Mouse (Mus musculus) erythroblast, embryonic 14.5 days (primary cell): ENCODE data around the gene Carhsp1.

Experiments
- GATA1 ChIP-seq: IDR thresholded peaks from 2 replicates; pipeline ENCODE4 v1.6.1; 2012; ENCODE audit warnings: low read length, inconsistent platforms, mixed read lengths
- TAL1 ChIP-seq: IDR thresholded peaks from 3 replicates; pipeline ENCODE4 v1.6.1; 2012; ENCODE audit warnings: low read length, inconsistent platforms, mixed read lengths

DNA sequence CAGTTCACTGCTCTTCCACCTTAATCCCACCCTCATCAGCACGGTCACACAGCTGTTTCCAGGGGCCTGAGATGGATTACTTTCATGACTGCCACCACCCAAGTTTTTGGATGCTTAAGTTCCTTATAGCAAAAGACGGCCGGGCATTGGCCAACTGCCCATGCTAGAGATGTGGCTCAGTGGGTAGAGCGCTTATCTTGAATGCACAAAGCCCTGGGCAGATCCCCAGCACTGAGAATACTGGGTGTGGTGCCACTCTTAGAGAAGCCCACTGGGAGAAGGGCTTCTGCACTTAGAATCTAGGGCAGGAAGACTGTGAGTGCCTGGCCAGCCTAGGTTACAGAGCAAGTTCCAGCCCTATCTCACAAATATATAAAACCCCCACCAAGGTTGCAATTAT, 6.7 kb upstream of the Carhsp1 start:
- TF ChIP-seq GATA1 (no peak), TAL1 (no peak)
